Mouse (Mus musculus): ENCODE results near the gene Cd83. TPM values are rescaled to one million over a fixed set of nuclear protein-coding genes. Genes with fewer than 3 reads are reported as not detected.

Cd83 gene
- total and polyA plus RNA-seq, 2 experiments from 2014 or later = 2.3 to 4.4 TPM

DNA sequence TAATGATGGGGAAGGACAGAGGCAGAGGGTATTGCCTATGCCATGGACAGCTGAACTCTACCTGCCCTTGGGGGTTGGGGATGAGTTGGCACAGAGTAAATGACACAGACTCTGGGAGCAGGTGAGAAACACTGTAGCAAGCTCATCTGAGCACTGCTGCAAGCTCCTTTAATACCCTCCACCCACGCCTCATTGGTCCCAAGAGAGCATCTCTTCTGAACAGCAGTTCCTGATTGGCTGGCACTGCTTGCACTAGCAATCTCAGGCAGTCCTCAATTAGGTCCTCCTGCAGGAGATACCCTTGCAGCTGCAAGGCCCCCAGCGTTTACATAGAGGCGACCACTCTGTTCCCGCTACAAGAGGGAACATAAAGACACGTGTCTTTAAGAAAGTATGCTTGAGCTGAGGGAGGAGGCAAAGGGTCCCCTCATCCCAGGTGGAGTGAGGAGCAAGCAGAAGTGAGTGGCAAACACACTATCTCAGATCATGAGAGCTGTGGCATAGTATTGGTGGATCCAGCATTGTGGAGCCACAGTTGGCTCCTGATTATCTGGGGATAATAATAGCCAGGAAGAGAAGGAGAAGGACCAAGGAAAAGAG is 20.7 kb downstream of the Cd83 start:
- Histone ChIP-seq H3K27ac (ENCODE audit: low read depth) (no peak overlapping the region), H3K9me3 (replicated peaks; ENCODE audit: control insufficient read depth, low read length) (no peaks in the 10 kb centered on the region), H3K4me1 (ENCODE audit: control insufficient read depth, insufficient read depth) (no peaks in the 10 kb centered on the region), H3K4me2 (ENCODE audit: low read depth, low read length) (no peak overlapping the region), H3K4me3 (ENCODE audit: low read depth, low read length) (no peak overlapping the region), H3K27me3 (ENCODE audit: control insufficient read depth, insufficient read depth, low read length) (no peaks in the 10 kb centered on the region), H3K9ac (replicated peaks; ENCODE audit: low read depth, low read length) (no peak overlapping the region), H3K36me3 (replicated peaks; ENCODE audit: control insufficient read depth, insufficient read depth, low read length) (no peaks in the 10 kb centered on the region)
- whole genome bisulfite sequencing = 87% methylated on average over 5 of the region's 5 CpGs
- TF ChIP-seq EP300 (IDR thresholded peaks at IDR 0.05; ENCODE audit: low read depth) = no peak
- TF ChIP-seq CTCF (IDR thresholded peaks at IDR 0.05; ENCODE audit: low read depth) = no peak
- no peak for DNase-seq (ENCODE audit: low spot score)
- no peak for ATAC-seq (ENCODE audit: insufficient read depth, low read depth)

DNA sequence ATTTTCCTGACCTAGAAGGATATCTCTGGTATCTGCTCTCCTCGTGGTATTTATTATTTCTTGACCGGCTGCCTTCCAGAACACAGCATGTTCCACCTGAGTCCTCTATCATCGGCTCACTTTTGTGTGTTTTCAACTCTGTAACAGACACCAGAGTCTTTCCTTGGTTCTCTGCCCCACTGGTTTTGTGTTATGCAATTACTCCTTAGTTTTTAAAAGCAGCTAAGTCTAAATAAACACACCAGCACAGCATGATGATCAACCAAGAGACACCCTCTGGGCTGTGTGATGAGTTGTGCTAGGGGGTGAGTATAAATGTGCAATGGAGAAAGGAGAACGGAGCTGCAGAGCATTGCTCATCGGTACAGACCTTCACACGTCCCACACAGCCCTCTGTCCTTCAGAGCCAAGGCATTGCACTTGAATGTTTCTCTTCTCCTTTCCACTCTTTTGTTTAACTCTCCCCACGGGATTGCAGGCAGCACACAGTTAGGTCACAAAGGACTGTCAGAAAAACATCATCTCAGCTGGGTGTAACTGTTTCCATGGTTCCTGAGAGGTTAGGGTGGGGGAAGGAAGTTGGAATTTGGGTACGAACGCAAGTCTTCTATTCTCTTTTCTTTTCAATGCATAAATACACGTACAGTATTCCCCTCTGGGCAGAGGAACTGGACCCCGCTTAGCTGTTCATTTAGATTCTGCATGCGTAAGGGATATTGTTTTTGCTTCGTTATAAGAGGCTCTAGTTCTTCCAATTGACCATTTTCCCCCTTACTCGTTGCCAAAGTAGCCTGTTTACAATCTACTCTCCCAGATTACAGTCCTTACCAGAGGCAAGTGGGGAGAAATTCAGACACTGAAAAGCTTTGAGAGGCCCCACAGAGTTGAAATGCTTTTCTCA is 22.0 kb downstream of the Cd83 start:
- Histone ChIP-seq H3K27ac (ENCODE audit: low read depth) (no peak overlapping the region), H3K9me3 (replicated peaks; ENCODE audit: control insufficient read depth, low read length) (no peaks in the 10 kb centered on the region), H3K4me2 (ENCODE audit: low read depth, low read length) (no peak overlapping the region), H3K4me3 (ENCODE audit: low read depth, low read length) (no peak overlapping the region), H3K4me1 (ENCODE audit: control insufficient read depth, insufficient read depth) (no peaks in the 10 kb centered on the region), H3K9ac (replicated peaks; ENCODE audit: low read depth, low read length) (no peak overlapping the region), H3K27me3 (ENCODE audit: control insufficient read depth, insufficient read depth, low read length) (no peaks in the 10 kb centered on the region), H3K36me3 (replicated peaks; ENCODE audit: control insufficient read depth, insufficient read depth, low read length) (no peaks in the 10 kb centered on the region)
- ATAC-seq (ENCODE audit: insufficient read depth, low read depth) (no peak), DNase-seq (ENCODE audit: low spot score) (no peak)
- TF ChIP-seq CTCF (IDR thresholded peaks at IDR 0.05; ENCODE audit: low read depth) = no peak
- TF ChIP-seq EP300 (IDR thresholded peaks at IDR 0.05; ENCODE audit: low read depth) = no peak
- WGBS = 62% methylated on average over 14 of the region's 14 CpGs

DNA sequence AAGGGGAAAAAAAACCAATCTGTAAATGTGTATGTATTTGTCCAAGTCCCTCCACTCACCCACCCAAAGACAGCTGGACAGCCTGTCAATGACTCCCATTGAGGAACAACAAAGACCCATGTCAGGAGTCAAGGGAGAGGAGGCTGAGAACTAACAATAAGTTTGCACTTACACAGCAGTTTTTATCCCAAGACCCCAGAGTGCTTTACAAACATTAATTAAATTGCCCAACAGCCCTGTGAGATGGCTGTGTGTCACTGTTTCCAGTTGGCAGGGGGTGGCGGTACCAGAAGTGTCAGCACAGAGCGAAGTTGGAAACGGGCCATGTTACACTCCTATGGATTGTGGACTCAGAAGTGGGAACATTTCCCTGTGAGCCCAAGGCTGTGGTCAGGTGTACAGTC is 22.7 kb downstream of the Cd83 start:
- H3K4me2 ChIP-seq (ENCODE audit: low read depth, low read length) = no peak overlapping the region
- H3K9me3 ChIP-seq (replicated peaks; ENCODE audit: control insufficient read depth, low read length) = no peaks in the 10 kb centered on the region
- no peak overlapping the region for H3K9ac ChIP-seq (replicated peaks; ENCODE audit: low read depth, low read length)
- H3K27me3 ChIP-seq (ENCODE audit: control insufficient read depth, insufficient read depth, low read length) = no peaks in the 10 kb centered on the region
- 78% methylated on average over 3 of the region's 3 CpGs for WGBS
- H3K36me3 ChIP-seq (replicated peaks; ENCODE audit: control insufficient read depth, insufficient read depth, low read length) = no peaks in the 10 kb centered on the region
- DNase-seq (ENCODE audit: low spot score) (no peak), ATAC-seq (ENCODE audit: insufficient read depth, low read depth) (no peak)
- no peak overlapping the region for H3K4me3 ChIP-seq (ENCODE audit: low read depth, low read length)
- no peaks in the 10 kb centered on the region for H3K4me1 ChIP-seq (ENCODE audit: control insufficient read depth, insufficient read depth)
- no peak overlapping the region for H3K27ac ChIP-seq (ENCODE audit: low read depth)
- no peak for TF ChIP-seq EP300 (IDR thresholded peaks at IDR 0.05; ENCODE audit: low read depth)
- no peak for TF ChIP-seq CTCF (IDR thresholded peaks at IDR 0.05; ENCODE audit: low read depth)

- no peaks in the 10 kb centered on the region for H3K4me1 ChIP-seq (ENCODE audit: control insufficient read depth, insufficient read depth)
- no peaks in the 10 kb centered on the region for H3K9me3 ChIP-seq (replicated peaks; ENCODE audit: control insufficient read depth, low read length)
- no peak overlapping the region for H3K4me3 ChIP-seq (ENCODE audit: low read depth, low read length)
- ATAC-seq (ENCODE audit: insufficient read depth, low read depth) = no peak
- DNase-seq (ENCODE audit: low spot score) = no peak
- WGBS = 77% methylated on average over 6 of the region's 6 CpGs
- H3K27ac ChIP-seq (ENCODE audit: low read depth) = no peak overlapping the region
- H3K4me2 ChIP-seq (ENCODE audit: low read depth, low read length) = no peak overlapping the region
- H3K36me3 ChIP-seq (replicated peaks; ENCODE audit: control insufficient read depth, insufficient read depth, low read length) = no peaks in the 10 kb centered on the region
- no peaks in the 10 kb centered on the region for H3K27me3 ChIP-seq (ENCODE audit: control insufficient read depth, insufficient read depth, low read length)
- TF ChIP-seq EP300 (IDR thresholded peaks at IDR 0.05; ENCODE audit: low read depth) = no peak
- no peak for TF ChIP-seq CTCF (IDR thresholded peaks at IDR 0.05; ENCODE audit: low read depth)
- no peak overlapping the region for H3K9ac ChIP-seq (replicated peaks; ENCODE audit: low read depth, low read length)
Measured at GRCm38 (mm10) chr13:43810621-43811020, 26.0 kb downstream of the Cd83 start.

DNA sequence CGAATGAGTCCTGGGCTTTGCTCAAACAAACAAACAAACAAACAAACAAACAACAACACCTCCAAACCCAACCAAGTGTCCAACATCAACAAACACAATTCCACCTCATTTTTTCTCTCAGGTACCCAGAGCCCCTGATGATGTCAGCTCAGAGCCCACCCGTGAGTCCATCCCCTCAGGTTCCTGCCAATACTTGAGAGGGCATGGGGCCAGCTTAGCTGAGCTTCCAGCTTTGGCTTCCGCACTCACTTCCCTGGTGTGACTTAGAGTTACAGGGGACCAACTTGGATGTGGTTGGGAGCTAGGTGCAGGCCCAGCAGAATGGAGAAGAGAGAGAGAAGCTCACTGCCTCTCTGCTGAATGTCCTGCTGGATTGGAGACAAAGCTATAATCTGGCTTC is 27.3 kb downstream of the Cd83 start:
- DNase-seq (ENCODE audit: low spot score) = no peak
- no peak overlapping the region for H3K27ac ChIP-seq (ENCODE audit: low read depth)
- no peaks in the 10 kb centered on the region for H3K4me1 ChIP-seq (ENCODE audit: control insufficient read depth, insufficient read depth)
- ATAC-seq (ENCODE audit: insufficient read depth, low read depth) = no peak
- 74% methylated on average over 3 of the region's 3 CpGs for WGBS
- H3K9ac ChIP-seq (replicated peaks; ENCODE audit: low read depth, low read length) = no peak overlapping the region
- no peak overlapping the region for H3K4me2 ChIP-seq (ENCODE audit: low read depth, low read length)
- no peaks in the 10 kb centered on the region for H3K9me3 ChIP-seq (replicated peaks; ENCODE audit: control insufficient read depth, low read length)
- H3K27me3 ChIP-seq (ENCODE audit: control insufficient read depth, insufficient read depth, low read length) = no peaks in the 10 kb centered on the region
- H3K36me3 ChIP-seq (replicated peaks; ENCODE audit: control insufficient read depth, insufficient read depth, low read length) = no peaks in the 10 kb centered on the region
- H3K4me3 ChIP-seq (ENCODE audit: low read depth, low read length) = no peak overlapping the region
- TF ChIP-seq CTCF (IDR thresholded peaks at IDR 0.05; ENCODE audit: low read depth) (no peak), EP300 (IDR thresholded peaks at IDR 0.05; ENCODE audit: low read depth) (no peak)

All from heart, postnatal 0 days (tissue).